Mouse (Mus musculus) forelimb bud, embryonic 11.5 days (tissue): ENCODE results near the gene Mapk1.

ENCODE experiments used
- DNase-seq: peaks from one replicate; pipeline ENCODE4 v3.0.0-alpha.2; 2012; ENCODE audit warnings: low read depth, low spot score

Mapk1 gene

DNA sequence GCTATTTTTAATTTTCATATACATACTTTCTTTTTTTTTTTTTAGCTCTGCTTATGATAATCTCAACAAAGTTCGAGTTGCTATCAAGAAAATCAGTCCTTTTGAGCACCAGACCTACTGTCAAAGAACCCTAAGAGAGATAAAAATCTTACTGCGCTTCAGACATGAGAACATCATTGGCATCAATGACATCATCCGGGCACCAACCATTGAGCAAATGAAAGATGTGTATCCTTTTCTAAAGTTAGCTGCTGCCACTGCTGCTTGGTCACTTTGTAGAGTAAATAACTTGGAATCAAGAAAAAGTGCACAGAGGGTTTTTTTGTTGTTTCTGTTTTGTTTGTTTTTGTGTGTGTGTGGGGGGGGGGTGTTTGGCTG is 32.7 kb downstream of the Mapk1 start:
- DNase-seq: no peak

- DNase-seq: no peak
Observed at GRCm38 (mm10) chr16:17018071-17018470, 34.9 kb downstream of the Mapk1 start.

DNA sequence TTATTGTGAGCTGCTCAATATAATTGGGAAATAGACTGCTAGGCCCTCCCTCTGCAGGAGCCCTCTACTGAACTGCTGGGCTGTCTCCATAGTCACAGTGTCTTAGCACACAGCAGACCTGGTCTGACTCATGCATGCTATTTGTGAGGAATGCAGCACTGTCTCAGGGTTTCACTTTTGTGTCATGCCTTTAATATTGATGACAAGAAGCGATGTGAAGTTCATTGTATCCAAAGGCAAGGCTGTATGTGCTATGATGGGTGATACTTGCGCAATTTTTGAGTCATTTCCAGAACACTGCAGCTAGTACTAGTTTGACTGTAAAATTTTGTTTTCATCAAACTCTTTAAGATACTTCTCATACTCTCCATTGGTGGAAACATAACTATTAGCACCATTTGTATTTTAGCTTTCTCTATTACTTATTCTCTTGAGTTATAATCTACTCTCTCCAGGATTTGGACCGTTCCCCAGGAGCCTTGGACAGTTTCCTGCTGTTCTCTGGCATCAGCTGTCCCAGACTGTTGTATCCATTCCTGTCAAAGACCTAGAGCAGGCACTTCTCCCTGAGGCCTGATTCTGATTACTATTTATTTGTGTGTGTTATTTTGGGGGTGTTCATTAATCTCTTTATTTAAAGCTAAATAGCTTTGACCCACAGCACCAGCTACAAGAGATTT is 41.4 kb downstream of the Mapk1 start:
- no peak for DNase-seq

- no peak for DNase-seq
Observed at GRCm38 (mm10) chr16:17029971-17030695, 47.0 kb downstream of the Mapk1 start.

DNA sequence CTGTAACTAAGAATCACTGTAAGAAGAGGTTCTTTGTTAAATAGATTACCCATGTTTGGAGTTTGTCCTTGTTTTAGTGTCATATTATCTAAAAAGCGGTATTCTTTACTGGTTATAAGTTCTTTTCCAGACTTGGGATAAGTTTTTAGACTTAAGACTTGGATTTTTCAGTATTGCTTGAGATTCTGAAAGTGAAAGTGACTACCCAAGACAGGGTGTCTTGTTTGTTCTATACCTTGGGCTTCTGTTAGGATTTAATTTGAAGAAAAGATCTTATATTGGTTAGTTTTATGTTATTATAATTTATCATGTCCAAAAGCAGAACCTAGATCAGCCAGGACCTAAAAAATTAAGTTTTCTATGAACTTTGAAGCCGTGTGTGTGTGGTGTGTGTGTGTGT is 50.6 kb downstream of the Mapk1 start:
- DNase-seq: no peak

DNA sequence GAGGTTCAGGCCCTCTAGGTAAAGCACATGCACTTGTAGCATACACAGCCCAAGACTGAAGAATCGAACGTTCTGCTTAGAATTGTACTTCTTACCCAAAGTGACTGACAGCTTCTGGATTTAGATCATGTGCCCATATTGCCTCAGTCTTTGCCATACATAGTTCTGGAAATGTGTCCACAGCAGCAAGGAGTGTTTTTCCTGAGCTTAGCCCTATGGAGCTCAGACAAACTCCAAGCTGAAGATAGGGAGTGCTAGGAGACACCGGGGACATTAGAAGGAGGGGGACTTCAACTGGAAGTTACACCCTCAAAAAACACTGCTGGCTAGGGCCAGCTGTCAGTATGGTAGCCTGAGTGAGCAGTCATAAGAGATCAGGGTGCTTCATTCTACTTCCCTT is 57.5 kb downstream of the Mapk1 start:
- DNase-seq: no peak

DNA sequence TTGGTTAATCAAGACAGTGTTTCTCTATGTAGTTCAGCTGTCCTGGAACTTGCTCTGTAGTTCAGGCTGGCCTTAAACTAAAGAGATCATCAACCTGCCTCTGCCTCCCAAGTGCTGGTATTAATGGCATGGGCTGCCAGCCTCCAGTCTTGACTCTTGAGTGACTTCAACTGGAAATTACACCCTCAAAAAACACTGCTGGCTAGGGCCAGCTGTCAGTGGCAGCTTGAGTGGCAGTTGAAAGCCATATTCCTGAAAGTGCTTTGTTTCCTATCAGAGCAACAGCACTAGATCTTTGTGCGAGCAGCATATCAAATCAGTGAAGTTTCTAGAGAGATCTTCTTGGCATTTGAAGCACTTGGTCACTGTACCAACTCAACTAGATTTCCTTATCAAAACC is 58.2 kb downstream of the Mapk1 start:
- DNase-seq: no peak

DNA sequence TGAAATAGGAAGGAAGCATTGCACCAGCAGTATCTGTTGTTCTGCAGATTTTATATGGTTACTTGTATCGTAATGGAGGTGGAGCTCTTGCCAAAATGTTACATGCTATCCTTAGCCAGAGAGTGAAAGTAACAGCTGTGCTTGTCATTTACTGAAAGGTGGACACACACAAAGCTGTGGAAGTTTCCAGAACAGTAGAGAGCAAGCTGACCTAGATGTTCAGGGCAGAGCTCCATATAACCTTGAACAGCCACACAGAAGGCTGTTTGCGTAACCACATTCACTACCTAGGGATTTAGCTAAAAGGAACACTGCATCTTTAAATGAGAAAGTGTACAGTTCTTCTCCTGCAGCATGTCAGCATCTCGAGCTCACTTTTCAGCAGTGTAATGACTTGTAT is 61.1 kb downstream of the Mapk1 start:
- no peak for DNase-seq

DNA sequence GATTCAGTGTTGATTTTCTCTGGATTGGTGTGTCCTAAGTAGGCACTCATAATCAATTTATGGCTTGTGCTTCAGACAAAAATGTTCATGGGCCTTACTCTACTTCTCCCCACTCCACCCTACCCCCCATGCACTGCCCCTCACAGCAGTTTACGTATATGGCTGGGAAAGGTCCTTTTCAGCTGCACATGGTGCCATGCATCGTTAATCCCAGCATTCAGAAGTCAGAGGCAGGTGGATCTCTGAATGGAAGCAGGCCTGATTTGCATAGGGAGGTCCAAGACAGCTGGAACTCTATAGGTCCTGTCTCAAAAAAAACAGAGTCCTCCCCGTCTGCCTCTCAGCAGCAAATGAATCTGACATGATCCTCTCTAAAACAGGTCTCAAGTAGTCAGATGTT is 62.1 kb downstream of the Mapk1 start:
- no peak for DNase-seq

DNA sequence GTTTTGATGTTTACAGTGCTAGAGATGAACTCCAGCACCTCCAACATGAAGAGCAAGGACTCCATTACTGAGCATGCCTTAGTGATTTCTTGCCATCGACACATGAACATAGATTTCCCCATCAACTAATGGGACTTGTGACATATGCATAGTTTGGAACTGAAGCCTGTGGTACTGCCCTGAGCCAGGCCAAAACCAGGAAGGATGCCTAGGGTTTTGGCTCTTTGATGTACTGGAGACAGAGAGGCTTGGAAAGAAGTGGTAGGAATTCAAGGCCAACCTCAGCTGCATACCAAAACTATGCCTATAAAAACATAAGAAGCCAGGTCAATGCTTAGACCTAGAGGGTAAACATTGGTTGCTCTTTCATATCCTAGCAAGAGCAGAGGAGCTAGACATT is 66.7 kb downstream of the Mapk1 start:
- DNase-seq: no peak

DNA sequence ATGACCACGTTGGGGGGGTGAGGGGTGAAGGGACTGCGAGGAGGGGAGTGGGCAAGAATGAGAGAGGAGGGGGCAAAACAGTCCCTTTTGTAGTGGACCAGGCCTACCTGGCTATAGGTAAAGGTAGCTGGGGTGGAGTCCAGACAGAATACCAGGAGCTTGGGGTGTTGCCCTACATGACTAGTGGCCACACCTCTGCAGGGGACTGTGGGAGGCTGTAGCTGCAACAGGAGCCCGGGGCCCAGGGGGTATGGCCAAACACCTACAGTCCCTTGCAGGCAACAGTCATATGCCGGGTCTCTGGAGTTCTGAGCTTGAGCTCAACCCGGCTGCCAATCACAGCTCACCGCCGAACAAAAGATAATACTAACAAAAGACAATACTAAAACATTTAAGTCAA is 68.9 kb downstream of the Mapk1 start:
- DNase-seq: no peak

GRCm38 (mm10) chr16:17053903-17054302 is 70.7 kb downstream of the Mapk1 start:
- DNase-seq: no peak

GRCm38 (mm10) chr16:17055584-17055983 is 72.4 kb downstream of the Mapk1 start:
- DNase-seq: no peak

GRCm38 (mm10) chr16:17062338-17062737 is 79.2 kb downstream of the Mapk1 start:
- DNase-seq: no peak

- no peak for DNase-seq
Observed at GRCm38 (mm10) chr16:17067552-17067951, 84.4 kb downstream of the Mapk1 start.

GRCm38 (mm10) chr16:17069511-17070443 is 86.6 kb downstream of the Mapk1 start, which contains the start of gene Ypel1:
Gene Ypel1 (plus strand): TSS chr16:17069696.
- DNase-seq: peak; percentile 78

DNA sequence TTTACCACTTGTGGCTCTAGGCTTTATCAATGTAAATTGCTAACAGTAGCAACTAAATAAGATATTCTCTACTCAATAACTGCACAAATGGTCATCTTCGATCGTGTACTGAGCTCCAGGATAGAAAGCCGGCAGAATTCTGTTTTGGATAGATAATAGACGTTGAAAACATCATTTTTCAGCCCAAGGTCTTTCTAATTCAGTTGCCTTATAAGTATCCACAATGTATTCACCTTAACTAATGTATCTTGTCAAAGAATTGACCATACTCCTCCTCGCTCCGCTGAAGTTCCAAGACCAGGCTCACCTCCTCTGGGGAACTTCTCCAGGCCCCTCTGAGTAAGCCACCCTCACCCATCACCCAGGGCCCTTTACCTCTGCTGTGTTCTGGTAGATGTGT is 87.5 kb downstream of the Mapk1 start:
- DNase-seq: no peak

- no peak for DNase-seq
Observed at GRCm38 (mm10) chr16:17073000-17073399, 89.8 kb downstream of the Mapk1 start.

- no peak for DNase-seq
Observed at GRCm38 (mm10) chr16:17076301-17076700, 93.1 kb downstream of the Mapk1 start.

GRCm38 (mm10) chr16:17076869-17077268 is 93.7 kb downstream of the Mapk1 start:
- DNase-seq: no peak

DNA sequence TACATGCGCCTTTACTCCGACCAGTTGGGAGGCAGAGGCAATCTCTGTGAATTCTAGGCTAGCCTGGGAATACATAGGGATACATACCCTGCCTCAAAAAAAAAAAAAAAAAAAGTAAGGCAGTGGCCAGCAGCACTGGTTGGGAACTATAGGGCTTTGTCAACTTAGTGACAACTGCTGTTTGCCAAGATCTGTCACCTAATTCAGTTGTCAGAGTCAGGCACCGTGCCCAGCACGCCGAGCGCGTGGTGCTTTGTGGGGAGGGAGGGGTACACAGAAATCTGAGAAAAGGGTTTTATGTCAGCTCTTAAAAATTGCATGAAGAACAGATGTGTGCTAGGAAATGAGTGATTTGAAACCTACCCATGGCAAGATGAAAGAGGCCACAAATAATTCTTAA is 94.9 kb downstream of the Mapk1 start:
- no peak for DNase-seq

- no peak for DNase-seq
Observed at GRCm38 (mm10) chr16:17082121-17082792, 99.1 kb downstream of the Mapk1 start.
